Mouse (Mus musculus): Measurements from ENCODE around the gene Lmf1.

Lmf1 gene

GRCm38 (mm10) chr17:25604234-25604633 is 25.3 kb downstream of the Lmf1 start:
- no peak for DNase-seq (ENCODE audit: low spot score)

- DNase-seq (ENCODE audit: low spot score): no peak
Observed at GRCm38 (mm10) chr17:25608137-25608785, 29.4 kb downstream of the Lmf1 start.

- no peak for DNase-seq (ENCODE audit: low spot score)
Observed at GRCm38 (mm10) chr17:25608821-25609505, 30.1 kb downstream of the Lmf1 start.

GRCm38 (mm10) chr17:25609506-25609828 is 30.6 kb downstream of the Lmf1 start:
- no peak for DNase-seq (ENCODE audit: low spot score)

DNA sequence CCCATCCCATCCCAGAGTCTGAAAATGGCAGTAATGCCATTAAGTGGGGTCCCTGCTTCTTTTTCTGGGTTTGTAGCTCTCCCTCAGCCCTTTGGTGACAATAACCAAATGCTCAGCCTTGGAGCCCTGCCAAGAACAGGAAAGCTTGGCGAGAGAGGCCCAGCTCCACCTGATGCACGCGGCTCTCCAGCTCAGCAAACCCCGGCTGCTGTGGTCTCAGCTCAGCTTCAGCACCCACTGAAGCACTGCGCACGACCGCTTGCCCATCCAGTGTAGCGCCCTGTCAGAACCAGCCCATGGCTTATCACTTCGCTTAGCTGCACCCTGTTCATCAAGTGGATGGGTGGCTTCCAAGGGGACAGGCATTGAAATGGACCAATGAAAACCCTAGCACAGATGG is 31.3 kb downstream of the Lmf1 start:
- DNase-seq (ENCODE audit: low spot score): peak; percentile 7

DNA sequence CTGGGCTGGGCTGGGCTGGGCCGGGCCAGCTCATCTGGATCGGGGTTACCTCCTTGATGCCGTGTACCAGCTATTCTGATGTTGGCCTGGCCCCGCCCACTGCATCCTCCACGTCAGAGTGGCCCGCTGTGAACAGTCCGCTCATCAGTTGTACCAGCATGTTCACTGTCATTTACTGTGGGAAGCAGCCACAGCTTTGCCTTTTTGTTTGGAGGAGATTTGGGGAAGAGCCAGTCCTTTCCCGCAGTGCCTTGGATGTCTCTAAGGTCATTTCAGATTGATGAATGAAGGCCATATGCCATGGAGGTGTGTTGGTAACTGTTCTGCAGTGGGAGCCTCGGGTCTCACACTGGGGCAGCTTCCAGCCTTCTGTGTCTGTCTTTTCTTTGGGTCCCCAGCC is 33.7 kb downstream of the Lmf1 start:
- no peak for DNase-seq (ENCODE audit: low spot score)

- DNase-seq (ENCODE audit: low spot score): no peak
Observed at GRCm38 (mm10) chr17:25613323-25613722, 34.4 kb downstream of the Lmf1 start.

DNA sequence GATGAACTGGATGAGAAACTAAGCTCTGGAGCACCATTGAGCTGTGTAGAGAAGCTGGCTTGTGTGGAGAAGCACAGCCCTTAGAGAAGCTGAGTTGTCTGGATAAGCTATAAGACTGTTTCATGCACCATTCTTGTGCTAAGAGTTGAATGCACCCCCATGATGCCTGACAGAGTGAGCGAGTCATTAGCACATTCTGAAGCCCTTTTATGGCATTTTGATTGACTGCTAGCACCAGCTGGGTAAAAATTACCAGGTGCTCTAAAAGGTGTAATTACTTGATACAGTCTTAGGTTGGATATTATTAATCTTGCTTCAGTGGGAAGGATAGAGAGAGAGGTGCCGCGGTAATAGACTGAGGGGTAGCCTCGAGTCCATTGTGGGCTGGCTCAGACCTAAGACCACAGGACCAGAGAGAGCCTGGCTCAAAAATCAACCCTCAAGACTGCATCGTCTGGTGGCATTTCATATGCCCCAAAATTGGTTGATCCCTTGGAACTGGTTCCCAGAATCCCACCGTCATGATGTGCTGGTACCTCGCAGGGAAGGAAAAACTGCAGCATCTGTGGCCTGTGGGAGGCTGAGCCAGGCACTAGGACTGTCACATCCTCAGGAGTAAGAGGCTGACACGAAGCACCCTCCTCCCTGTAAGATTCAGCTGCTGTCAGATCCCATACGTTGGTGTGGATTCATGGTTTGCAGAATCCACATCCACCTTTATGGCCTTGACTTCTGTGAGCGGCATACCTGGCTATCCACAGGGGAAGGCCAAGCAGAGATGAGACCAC is 36.0 kb downstream of the Lmf1 start:
- no peak for DNase-seq (ENCODE audit: low spot score)

DNA sequence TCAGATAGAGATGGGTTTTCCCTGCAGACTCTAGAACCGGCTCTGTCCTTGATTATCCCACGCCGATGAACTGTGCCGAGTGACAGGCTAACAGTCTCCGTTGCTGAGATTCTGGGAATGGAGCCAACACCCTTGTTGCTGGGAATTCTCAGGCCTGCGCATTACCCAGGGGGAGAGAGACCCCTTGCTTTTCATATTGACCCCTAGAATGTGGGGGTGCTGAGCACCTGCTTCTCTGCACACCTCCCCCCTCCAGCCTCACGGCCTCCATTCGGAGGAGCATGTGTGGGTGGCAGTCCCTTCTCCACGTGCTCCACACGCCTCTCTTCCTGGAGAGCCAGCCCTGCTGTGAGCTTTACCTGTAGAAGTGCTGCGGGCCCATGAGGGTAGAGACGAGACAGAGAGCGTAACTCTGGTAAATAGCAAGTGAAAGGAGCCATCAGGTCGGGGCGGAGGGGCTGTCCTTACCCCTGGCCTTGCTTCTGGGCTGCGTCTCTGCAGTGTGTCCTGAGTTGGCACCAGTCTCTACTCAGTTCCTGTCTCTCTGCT is 39.7 kb downstream of the Lmf1 start:
- peak; percentile 4 for DNase-seq (ENCODE audit: low spot score)

DNA sequence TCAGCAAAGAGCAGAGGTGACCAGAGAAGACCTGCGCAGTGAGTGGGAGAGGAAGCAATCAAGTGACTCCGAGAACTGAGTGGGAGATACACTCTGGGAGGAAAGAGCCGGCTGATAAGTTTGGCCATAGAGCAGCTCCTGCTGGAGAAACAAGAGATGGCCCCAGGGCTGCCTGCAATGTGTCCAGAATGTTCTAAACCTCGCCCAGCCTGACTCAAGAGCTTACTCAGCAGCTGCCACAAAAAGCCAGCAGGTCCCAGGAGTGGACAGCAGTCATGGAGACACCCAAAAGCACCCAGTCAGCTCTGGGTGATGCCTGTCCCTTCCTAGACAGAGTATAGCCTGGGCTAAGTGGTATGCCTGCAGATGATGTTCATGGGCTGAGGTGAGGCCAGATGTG is 44.6 kb downstream of the Lmf1 start:
- DNase-seq (ENCODE audit: low spot score): no peak

- DNase-seq (ENCODE audit: low spot score): no peak
Observed at GRCm38 (mm10) chr17:25623935-25624334, 45.0 kb downstream of the Lmf1 start.

- DNase-seq (ENCODE audit: low spot score): no peak
Observed at GRCm38 (mm10) chr17:25624446-25625119, 45.7 kb downstream of the Lmf1 start.

- no peak for DNase-seq (ENCODE audit: low spot score)
Observed at GRCm38 (mm10) chr17:25625282-25625681, 46.4 kb downstream of the Lmf1 start.

DNA sequence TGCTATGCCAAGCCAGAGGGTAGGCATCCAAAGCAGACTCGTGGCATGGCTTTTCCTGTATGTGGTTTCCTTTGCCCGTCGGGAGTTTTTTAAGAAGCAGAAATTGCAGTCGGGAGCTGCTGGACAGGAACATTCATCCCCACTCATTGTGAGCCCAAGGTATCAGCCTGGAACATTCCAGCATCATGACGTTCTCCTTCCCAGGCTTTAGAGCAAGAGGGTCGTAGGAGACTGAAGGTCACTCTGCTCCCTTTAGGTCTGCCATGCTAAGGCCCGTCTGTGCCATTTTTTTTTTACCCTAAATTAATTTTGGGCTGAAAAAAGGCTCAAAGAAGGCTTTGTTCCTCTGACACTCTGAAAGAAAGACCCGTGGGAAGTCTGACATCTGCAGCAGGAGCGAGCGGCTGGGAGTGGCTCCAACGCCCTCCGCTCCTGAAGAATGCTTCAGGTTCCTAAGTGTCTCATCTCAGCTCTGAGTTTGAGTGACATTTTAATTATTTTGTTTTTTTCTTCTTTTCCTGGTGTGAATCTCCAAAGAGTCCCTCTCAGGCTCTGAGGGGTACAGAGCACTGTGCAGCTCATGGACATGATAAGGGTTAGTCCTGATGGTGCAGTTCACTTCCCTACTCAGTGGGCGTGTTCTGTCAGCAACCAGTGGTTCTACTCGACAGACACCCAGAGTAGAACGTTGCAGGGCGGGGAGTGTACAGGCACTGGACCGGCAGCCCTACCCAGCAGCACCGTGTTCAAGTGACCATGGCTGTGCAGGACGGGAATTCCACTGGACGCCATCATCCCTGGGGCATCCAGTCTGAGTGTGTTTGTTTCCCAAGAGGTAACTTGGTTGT is 47.5 kb downstream of the Lmf1 start:
- no peak for DNase-seq (ENCODE audit: low spot score)

GRCm38 (mm10) chr17:25630313-25630712 is 51.4 kb downstream of the Lmf1 start:
- no peak for DNase-seq (ENCODE audit: low spot score)

DNA sequence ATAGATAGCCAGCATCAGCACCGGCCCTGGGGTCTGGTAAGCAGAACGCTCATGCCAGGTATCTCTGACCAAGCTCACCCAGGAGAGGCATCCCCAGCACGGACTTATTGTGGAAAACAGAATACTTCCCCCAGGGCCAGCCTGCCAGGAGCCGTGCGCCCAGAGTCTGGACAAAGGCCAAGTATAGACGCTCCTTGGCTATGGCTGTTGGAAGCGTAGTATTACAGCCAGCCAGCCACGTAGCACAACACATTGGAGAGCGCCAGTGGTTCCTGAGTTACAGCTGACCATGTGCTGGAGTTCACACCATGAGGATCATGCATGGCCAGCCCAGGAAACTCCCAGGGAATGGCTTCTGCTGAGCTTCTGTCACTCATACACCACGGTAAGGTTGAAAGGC is 55.2 kb downstream of the Lmf1 start:
- no peak for DNase-seq (ENCODE audit: low spot score)

DNA sequence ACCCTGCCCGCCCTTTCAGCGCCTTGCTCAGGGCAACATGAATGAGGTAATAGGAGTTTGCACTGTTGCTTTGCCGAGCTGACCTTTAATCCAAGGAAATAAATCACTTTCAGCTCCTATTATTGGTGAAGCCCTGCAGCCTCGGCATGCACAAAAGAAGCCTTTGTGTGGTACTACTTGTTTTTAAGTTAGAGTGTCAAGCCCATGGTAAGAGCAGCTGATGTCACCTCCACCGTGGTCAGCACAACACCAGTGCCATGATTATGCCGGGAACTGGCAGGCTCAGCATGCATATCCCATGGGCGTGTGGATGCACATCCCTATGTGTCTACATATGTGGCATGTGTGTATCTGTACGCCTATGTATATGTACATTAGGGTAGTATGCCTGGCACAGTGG is 56.5 kb downstream of the Lmf1 start:
- DNase-seq (ENCODE audit: low spot score): no peak

- no peak for DNase-seq (ENCODE audit: low spot score)
Observed at GRCm38 (mm10) chr17:25635806-25636205, 56.9 kb downstream of the Lmf1 start.

DNA sequence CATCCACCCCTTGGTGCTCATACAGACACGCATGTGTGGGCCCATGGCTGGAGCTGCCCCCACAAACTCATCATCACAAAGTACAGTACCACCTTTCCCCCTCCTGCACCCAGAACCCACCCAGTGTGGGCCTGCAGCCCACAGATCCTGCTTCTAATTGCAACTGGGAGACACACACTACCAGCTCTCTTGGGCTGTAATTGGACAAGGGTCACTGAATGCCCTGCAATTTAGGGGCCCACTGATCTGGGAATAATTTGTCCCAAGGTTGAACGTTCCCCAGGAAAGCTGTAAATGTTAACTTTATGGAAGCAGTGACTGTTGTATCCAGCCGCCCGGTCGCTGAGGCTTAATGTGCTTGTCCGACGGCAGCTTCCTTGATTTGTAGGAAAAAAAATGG is 59.1 kb downstream of the Lmf1 start:
- no peak for DNase-seq (ENCODE audit: low spot score)

GRCm38 (mm10) chr17:25638442-25638841 is 59.6 kb downstream of the Lmf1 start:
- no peak for DNase-seq (ENCODE audit: low spot score)

DNA sequence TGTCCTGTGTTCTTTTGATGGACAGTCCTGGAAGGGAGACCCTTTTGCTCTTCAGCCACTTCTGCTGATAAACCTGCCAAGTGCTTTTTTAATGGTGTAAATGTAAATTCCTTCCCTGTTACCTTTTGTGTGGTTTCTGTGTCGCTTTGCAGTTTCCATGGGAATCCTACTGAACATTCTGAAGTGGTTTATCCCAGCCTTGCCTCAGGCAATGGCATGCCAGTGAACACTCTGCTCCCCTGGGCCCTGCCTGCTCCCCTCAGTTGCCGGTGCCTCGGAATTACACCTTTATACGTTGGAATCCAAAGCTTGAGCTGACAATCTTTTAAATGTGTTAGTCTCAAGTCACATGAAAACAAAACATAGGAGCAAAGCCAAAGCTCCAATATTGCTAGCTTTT is 62.1 kb downstream of the Lmf1 start:
- DNase-seq (ENCODE audit: low spot score): no peak

DNA sequence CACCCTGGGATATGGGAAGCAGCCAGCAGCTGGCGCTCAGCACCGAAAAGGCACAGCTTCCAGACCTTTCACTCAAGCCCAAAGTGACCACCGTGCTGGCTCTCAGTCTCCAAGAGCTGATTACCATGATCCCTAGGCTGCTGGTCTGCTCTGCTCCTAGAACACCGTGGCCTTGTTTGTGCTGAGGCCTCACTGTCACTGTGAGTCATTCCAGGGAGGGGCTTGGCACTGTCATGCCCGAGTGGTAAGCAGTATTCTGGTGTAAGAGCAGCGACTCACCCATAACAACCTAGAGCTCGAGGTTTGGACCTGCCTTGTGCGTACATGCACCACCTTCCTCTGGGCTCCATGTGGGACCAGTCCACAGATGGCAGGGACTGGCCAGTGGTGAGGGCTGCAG is 63.1 kb downstream of the Lmf1 start:
- no peak for DNase-seq (ENCODE audit: low spot score)

Measured in ovary, postnatal 10 days (tissue).